Mouse (Mus musculus) erythroblast, embryonic 14.5 days (primary cell): ENCODE data around the gene Chst11. TPM values are rescaled to one million over a fixed set of nuclear protein-coding genes. Genes with fewer than 3 reads are reported as not detected.

Source experiments
- H3K27me3 ChIP-seq: 2 replicates; pipeline ENCODE4 v1.6.1; 2012; ENCODE audit warnings: inconsistent platforms; ENCODE audit not compliant: control insufficient read depth
- H3K36me3 ChIP-seq: 2 replicates; pipeline ENCODE4 v1.6.1; 2012; ENCODE audit warnings: mild to moderate bottlenecking, inconsistent platforms; ENCODE audit not compliant: control insufficient read depth
- H3K4me1 ChIP-seq: 2 replicates; pipeline ENCODE4 v1.6.1; 2012; ENCODE audit warnings: inconsistent platforms; ENCODE audit not compliant: control insufficient read depth
- H3K4me3 ChIP-seq: replicated peaks from 2 replicates; pipeline ENCODE3; 2012; ENCODE audit warnings: moderate library complexity, mild to moderate bottlenecking, inconsistent platforms
- H3K9me3 ChIP-seq: 2 replicates; pipeline ENCODE4 v1.6.1; 2012; ENCODE audit warnings: low read length, inconsistent platforms, mixed read lengths; ENCODE audit not compliant: control insufficient read depth
- GATA1 ChIP-seq: IDR thresholded peaks from 2 replicates; pipeline ENCODE4 v1.6.1; 2012; ENCODE audit warnings: low read length, inconsistent platforms, mixed read lengths
- TAL1 ChIP-seq: IDR thresholded peaks from 3 replicates; pipeline ENCODE4 v1.6.1; 2012; ENCODE audit warnings: low read length, inconsistent platforms, mixed read lengths
- polyA plus RNA-seq: library from polyadenylated mRNA; stranded (reverse); fragments of >175 nt; gene quantifications from 2 replicates; pipeline ENCODE4 v1.2.3, GENCODE M21; 2012

The Chst11 gene
- polyA plus RNA-seq, 1 experiment, result 0.61 TPM

DNA sequence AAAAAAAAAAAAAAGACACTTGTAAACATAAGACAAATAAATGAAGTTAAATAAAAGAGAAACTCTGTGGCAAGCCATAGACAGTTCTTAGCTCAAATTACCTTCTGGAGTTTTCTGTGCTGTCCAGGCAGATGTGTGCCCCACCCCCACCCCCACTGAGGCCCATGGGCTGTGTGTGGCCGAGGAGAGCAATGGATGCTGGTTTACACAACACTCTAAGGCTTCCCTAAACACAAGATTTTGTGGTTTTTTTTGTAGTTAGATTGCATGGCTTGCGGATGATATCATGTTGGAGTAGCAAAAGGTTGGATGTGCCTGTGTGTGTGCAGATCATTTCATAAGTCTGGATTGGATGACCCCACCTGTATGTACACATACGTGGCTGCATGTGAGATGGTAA, 235.5 kb downstream of the Chst11 start:
- no peaks in the 10 kb centered on the region for H3K4me1 ChIP-seq
- H3K4me3 ChIP-seq, result no peak overlapping the region
- no peaks in the 10 kb centered on the region for H3K27me3 ChIP-seq
- TF ChIP-seq GATA1, result no peak
- TF ChIP-seq TAL1, result no peak
- H3K9me3 ChIP-seq, result no peaks in the 10 kb centered on the region
- H3K36me3 ChIP-seq, result no peaks in the 10 kb centered on the region

DNA sequence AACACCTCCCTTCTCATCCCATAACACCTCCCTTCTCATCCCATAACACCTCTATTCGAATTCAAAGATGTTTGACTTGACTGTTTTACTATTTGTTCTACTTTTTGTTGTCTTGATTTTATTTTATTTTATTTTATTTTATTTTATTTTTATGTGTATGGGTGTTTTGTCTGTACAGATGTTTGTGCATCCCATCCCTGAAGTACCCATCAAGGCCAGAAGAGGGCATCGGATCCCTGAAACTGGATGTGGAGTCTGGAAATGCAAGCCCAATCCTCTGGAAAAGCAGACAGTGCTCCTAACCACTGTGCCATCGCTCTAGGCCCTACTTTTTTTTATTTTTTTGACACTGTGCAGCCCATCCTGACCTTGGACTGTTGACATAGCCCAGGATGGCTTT, 239.7 kb downstream of the Chst11 start:
- Histone ChIP-seq H3K36me3 (no peaks in the 10 kb centered on the region), H3K4me3 (no peak overlapping the region), H3K27me3 (no peaks in the 10 kb centered on the region), H3K9me3 (no peaks in the 10 kb centered on the region), H3K4me1 (no peaks in the 10 kb centered on the region)
- TF ChIP-seq TAL1, result no peak
- no peak for TF ChIP-seq GATA1

DNA sequence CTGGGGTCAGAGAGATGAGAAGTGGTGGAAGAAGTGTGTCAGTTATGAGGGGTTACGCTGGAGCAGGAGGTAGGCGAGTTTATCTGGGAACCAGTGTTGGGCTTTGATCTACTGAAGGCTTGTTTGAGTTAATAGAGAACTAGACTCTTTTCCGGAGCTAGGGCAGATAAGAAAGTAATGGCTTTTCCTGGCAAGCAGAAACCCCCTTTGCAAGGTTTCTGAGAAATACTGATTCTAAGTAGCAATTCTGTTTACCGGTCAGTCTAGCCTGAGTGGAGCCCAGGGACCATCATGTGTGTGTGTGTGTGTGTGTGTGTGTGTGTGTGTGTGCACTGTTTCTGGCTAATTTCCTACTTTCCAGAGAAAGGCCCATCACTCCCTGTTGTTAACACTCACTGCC, 243.3 kb downstream of the Chst11 start:
- Histone ChIP-seq H3K27me3 (no peaks in the 10 kb centered on the region), H3K9me3 (no peaks in the 10 kb centered on the region), H3K36me3 (no peaks in the 10 kb centered on the region), H3K4me1 (no peaks in the 10 kb centered on the region), H3K4me3 (no peak overlapping the region)
- TF ChIP-seq GATA1 (no peak), TAL1 (no peak)

DNA sequence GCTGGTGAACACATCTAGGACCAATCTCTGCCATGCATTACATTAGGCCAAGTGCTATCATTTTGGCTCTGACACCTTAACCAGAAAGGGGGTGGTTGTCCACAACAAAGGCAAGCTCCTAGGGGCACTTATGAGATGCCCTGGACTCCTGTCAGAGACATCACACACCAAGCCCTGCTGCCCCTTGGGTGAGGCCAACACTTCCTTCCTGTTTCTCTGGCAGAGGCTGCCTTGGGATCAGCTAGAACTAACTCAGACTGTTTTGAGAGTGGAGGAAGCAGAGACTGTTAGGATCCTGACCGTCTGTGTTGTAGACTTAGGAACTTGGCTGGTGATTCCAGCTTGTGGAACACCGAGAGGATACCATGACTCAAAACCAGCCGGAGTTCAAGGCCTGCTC, 248.7 kb downstream of the Chst11 start:
- H3K36me3 ChIP-seq, result no peaks in the 10 kb centered on the region
- no peaks in the 10 kb centered on the region for H3K4me1 ChIP-seq
- TF ChIP-seq TAL1 (no peak), GATA1 (no peak)
- no peak overlapping the region for H3K4me3 ChIP-seq
- no peaks in the 10 kb centered on the region for H3K9me3 ChIP-seq
- no peaks in the 10 kb centered on the region for H3K27me3 ChIP-seq

DNA sequence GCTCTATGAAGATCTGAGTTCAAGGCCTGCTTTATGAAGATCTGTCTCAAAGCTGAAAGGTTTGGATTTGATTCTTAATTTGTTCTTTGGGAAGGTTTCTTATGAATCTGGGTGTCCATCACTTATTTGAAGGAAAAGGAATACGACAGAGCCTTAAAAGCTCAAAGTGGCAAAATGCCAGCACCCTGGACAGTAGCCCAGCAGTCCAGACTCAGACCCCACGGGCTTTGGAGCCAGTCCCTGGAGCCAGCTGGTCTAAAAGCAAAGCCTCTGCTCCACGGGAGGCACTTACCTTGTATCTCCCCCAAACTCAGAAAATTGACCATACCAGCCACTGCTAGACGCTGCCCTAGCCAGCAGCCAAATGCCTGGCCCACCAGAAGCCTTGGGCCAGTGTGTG, 249.1 kb downstream of the Chst11 start:
- Histone ChIP-seq H3K27me3 (no peaks in the 10 kb centered on the region), H3K4me3 (no peak overlapping the region)
- TF ChIP-seq TAL1 (no peak), GATA1 (no peak)

DNA sequence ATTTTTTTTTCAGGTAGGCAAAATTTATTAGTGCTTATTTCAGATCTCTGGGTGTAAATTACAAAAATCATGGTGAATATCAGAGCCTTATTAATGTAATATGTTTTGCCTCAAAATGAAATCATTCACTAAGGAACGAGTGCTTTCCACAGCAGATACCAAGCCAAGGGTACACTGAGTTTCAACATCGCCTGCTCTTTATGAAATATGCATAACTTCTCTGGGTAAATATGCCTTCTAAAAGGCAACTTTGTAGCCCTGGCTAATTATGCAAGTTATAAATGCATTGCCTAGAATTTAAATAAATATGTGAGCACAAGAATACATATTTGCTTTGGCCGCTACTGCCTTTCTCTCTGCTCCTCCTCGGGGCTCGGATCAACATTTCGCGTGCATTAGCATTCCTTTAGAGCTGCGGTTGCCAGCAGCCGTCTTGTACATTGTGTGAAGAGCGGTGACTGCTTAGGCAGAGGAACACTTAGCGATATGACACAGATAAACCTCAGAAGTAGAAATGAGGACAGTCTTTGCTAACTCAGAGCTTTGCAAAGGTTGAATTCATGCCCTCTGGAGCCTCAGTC, 256.9 kb downstream of the Chst11 start:
- no peaks in the 10 kb centered on the region for H3K4me1 ChIP-seq
- H3K4me3 ChIP-seq, result no peak overlapping the region
- H3K36me3 ChIP-seq, result no peaks in the 10 kb centered on the region
- TF ChIP-seq TAL1 (no peak), GATA1 (no peak)
- no peaks in the 10 kb centered on the region for H3K9me3 ChIP-seq
- no peaks in the 10 kb centered on the region for H3K27me3 ChIP-seq

More for the DNA sequence above, 249.1 kb downstream of the Chst11 start:
- Histone ChIP-seq H3K36me3 (no peaks in the 10 kb centered on the region), H3K4me1 (no peaks in the 10 kb centered on the region), H3K9me3 (no peaks in the 10 kb centered on the region)

DNA sequence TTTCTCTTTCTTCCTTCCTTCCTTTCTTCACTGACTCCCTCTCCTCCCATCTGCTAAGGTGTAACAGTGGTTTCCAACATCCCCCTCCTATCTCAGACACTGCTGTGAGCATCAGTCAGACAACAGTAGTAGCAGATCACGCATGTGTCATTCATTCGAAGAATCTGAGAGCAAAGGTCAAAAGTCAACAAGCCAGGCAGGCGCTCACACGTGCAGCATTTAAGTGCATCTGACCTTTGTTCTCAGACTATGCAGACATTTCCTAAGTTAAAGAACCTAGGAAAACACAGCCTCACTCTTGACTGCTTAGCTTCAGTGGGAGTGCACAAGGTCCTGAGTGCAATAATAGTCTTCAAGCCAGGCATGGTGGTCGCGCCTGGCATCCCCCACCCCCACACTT, 258.8 kb downstream of the Chst11 start:
- Histone ChIP-seq H3K36me3 (no peaks in the 10 kb centered on the region), H3K4me1 (no peaks in the 10 kb centered on the region), H3K27me3 (no peaks in the 10 kb centered on the region), H3K9me3 (no peaks in the 10 kb centered on the region), H3K4me3 (no peak overlapping the region)
- no peak for TF ChIP-seq GATA1
- TF ChIP-seq TAL1, result no peak

Other genes with a start within 250 kb of the Chst11 start
- gene Nfyb, start 221.4 kb upstream of the Chst11 start, polyA plus RNA-seq, result 3.5 and 3.6 TPM in 2 replicates
- 7.5 and 8.7 TPM in 2 replicates for gene Txnrd1, start 151.5 kb upstream of the Chst11 start, polyA plus RNA-seq
- 0.13 and 0.26 TPM in 2 replicates for gene Eid3, start 118.9 kb upstream of the Chst11 start, polyA plus RNA-seq